Mouse (Mus musculus): ENCODE data around the gene Rpl19. TPM values are rescaled to one million over a fixed set of nuclear protein-coding genes. Genes with fewer than 3 reads are reported as not detected.

Rpl19 gene
- total RNA-seq (2014; rRNA removed): 462 and 515 TPM in 2 replicates
- 650 and 673 TPM in 2 replicates for polyA plus RNA-seq (2015; fragmentation: Nextera tagmentation; extraction: Ambion mirVana)

GRCm38 (mm10) chr11:98026570-98027296 is at the start of gene Rpl19:
TSS of gene Rpl19 (plus strand) at chr11:98026710.
- no peaks in the 10 kb centered on the region for H3K9me3 ChIP-seq (ENCODE audit: low read length)
- peak; percentile 73 for ATAC-seq
- peak within 1 kb of the TSS; percentile 99 for H3K9ac ChIP-seq (replicated peaks; ENCODE audit: low read length)
- H3K36me3 ChIP-seq (ENCODE audit: insufficient read depth, low read length): peaks cover 25% of the 10 kb centered on the region; the same call in 1 of the 2 replicates
- WGBS: 1% methylated on average over 67 of the region's 69 CpGs
- no peaks in the 10 kb centered on the region for H3K27me3 ChIP-seq (ENCODE audit: insufficient read depth, low read length)
- peak within 1 kb of the TSS; percentile 95 for H3K27ac ChIP-seq
- TF ChIP-seq CTCF (IDR thresholded peaks at IDR 0.05; ENCODE audit: low read depth): no peak
- peak; percentile 95 for DNase-seq (ENCODE audit: low spot score)
- peak within 1 kb of the TSS; percentile 98 for H3K4me3 ChIP-seq (ENCODE audit: low read length)
- H3K4me2 ChIP-seq (ENCODE audit: low read depth, low read length): peak within 1 kb of the TSS; percentile 81
- peaks cover 18% of the 10 kb centered on the region for H3K4me1 ChIP-seq (ENCODE audit: insufficient read depth, low read length)

- H3K9me3 ChIP-seq (ENCODE audit: low read length): no peaks in the 10 kb centered on the region
- no peaks in the 10 kb centered on the region for H3K36me3 ChIP-seq (ENCODE audit: insufficient read depth, low read length)
- no peak overlapping the region for H3K4me2 ChIP-seq (ENCODE audit: low read depth, low read length)
- TF ChIP-seq CTCF (IDR thresholded peaks at IDR 0.05; ENCODE audit: low read depth): no peak
- no peak overlapping the region for H3K27ac ChIP-seq
- H3K9ac ChIP-seq (replicated peaks; ENCODE audit: low read length): no peak overlapping the region
- 87% methylated on average over 5 of the region's 5 CpGs for WGBS
- DNase-seq (ENCODE audit: low spot score): no peak
- H3K4me3 ChIP-seq (ENCODE audit: low read length): no peak overlapping the region
- no peak for ATAC-seq
- no peaks in the 10 kb centered on the region for H3K4me1 ChIP-seq (ENCODE audit: insufficient read depth, low read length)
- H3K27me3 ChIP-seq (ENCODE audit: insufficient read depth, low read length): no peaks in the 10 kb centered on the region
Observed at GRCm38 (mm10) chr11:97977797-97978196, 48.7 kb upstream of the Rpl19 start.

GRCm38 (mm10) chr11:97978392-97978791 is 48.1 kb upstream of the Rpl19 start:
- no peaks in the 10 kb centered on the region for H3K27me3 ChIP-seq (ENCODE audit: insufficient read depth, low read length)
- ATAC-seq: no peak

GRCm38 (mm10) chr11:97979824-97980495 is 46.5 kb upstream of the Rpl19 start:
- no peak overlapping the region for H3K9ac ChIP-seq (replicated peaks; ENCODE audit: low read length)
- no peaks in the 10 kb centered on the region for H3K36me3 ChIP-seq (ENCODE audit: insufficient read depth, low read length)
- WGBS: 68% methylated on average over 10 of the region's 10 CpGs
- no peaks in the 10 kb centered on the region for H3K9me3 ChIP-seq (ENCODE audit: low read length)
- no peak overlapping the region for H3K4me3 ChIP-seq (ENCODE audit: low read length)
- peaks cover 3% of the 10 kb centered on the region; the same call in 1 of the 2 replicates for H3K27me3 ChIP-seq (ENCODE audit: insufficient read depth, low read length)
- DNase-seq (ENCODE audit: low spot score): no peak
- ATAC-seq: no peak
- H3K4me2 ChIP-seq (ENCODE audit: low read depth, low read length): no peak overlapping the region
- TF ChIP-seq CTCF (IDR thresholded peaks at IDR 0.05; ENCODE audit: low read depth): no peak
- H3K4me1 ChIP-seq (ENCODE audit: insufficient read depth, low read length): no peaks in the 10 kb centered on the region
- no peak overlapping the region for H3K27ac ChIP-seq

More at GRCm38 (mm10) chr11:97978392-97978791, 48.1 kb upstream of the Rpl19 start:
- H3K36me3 ChIP-seq (ENCODE audit: insufficient read depth, low read length): no peaks in the 10 kb centered on the region
- no peak overlapping the region for H3K4me2 ChIP-seq (ENCODE audit: low read depth, low read length)
- TF ChIP-seq CTCF (IDR thresholded peaks at IDR 0.05; ENCODE audit: low read depth): no peak
- 91% methylated on average over 13 of the region's 13 CpGs for WGBS
- no peak overlapping the region for H3K27ac ChIP-seq
- no peak for DNase-seq (ENCODE audit: low spot score)
- no peaks in the 10 kb centered on the region for H3K9me3 ChIP-seq (ENCODE audit: low read length)
- H3K4me1 ChIP-seq (ENCODE audit: insufficient read depth, low read length): no peaks in the 10 kb centered on the region
- no peak overlapping the region for H3K4me3 ChIP-seq (ENCODE audit: low read length)
- H3K9ac ChIP-seq (replicated peaks; ENCODE audit: low read length): no peak overlapping the region

GRCm38 (mm10) chr11:97980531-97980966 is 46.0 kb upstream of the Rpl19 start:
- Histone ChIP-seq H3K27me3 (ENCODE audit: insufficient read depth, low read length) (peaks cover 4% of the 10 kb centered on the region; the same call in 1 of the 2 replicates), H3K27ac (no peak overlapping the region), H3K36me3 (ENCODE audit: insufficient read depth, low read length) (no peaks in the 10 kb centered on the region), H3K9ac (replicated peaks; ENCODE audit: low read length) (no peak overlapping the region), H3K4me3 (ENCODE audit: low read length) (no peak overlapping the region), H3K4me2 (ENCODE audit: low read depth, low read length) (no peak overlapping the region), H3K9me3 (ENCODE audit: low read length) (no peaks in the 10 kb centered on the region), H3K4me1 (ENCODE audit: insufficient read depth, low read length) (no peaks in the 10 kb centered on the region)
- DNase-seq (ENCODE audit: low spot score): peak; percentile 76
- 41% methylated on average over 9 of the region's 9 CpGs for WGBS
- peak; percentile 77 for ATAC-seq
- no peak for TF ChIP-seq CTCF (IDR thresholded peaks at IDR 0.05; ENCODE audit: low read depth)

- DNase-seq (ENCODE audit: low spot score) (no peak), ATAC-seq (no peak)
- Histone ChIP-seq H3K4me2 (ENCODE audit: low read depth, low read length) (no peak overlapping the region), H3K36me3 (ENCODE audit: insufficient read depth, low read length) (no peaks in the 10 kb centered on the region), H3K9ac (replicated peaks; ENCODE audit: low read length) (no peak overlapping the region), H3K4me1 (ENCODE audit: insufficient read depth, low read length) (no peaks in the 10 kb centered on the region), H3K4me3 (ENCODE audit: low read length) (no peak overlapping the region), H3K27ac (no peak overlapping the region), H3K27me3 (ENCODE audit: insufficient read depth, low read length) (peaks cover 11% of the 10 kb centered on the region), H3K9me3 (ENCODE audit: low read length) (no peaks in the 10 kb centered on the region)
- WGBS: 84% methylated on average over 9 of the region's 9 CpGs
- no peak for TF ChIP-seq CTCF (IDR thresholded peaks at IDR 0.05; ENCODE audit: low read depth)
Observed at GRCm38 (mm10) chr11:97982721-97983120, 43.8 kb upstream of the Rpl19 start.

All from hindbrain, postnatal 0 days (tissue).